ENCODE assay signal across 17 mouse cellular contexts in the genomic region with DNA sequence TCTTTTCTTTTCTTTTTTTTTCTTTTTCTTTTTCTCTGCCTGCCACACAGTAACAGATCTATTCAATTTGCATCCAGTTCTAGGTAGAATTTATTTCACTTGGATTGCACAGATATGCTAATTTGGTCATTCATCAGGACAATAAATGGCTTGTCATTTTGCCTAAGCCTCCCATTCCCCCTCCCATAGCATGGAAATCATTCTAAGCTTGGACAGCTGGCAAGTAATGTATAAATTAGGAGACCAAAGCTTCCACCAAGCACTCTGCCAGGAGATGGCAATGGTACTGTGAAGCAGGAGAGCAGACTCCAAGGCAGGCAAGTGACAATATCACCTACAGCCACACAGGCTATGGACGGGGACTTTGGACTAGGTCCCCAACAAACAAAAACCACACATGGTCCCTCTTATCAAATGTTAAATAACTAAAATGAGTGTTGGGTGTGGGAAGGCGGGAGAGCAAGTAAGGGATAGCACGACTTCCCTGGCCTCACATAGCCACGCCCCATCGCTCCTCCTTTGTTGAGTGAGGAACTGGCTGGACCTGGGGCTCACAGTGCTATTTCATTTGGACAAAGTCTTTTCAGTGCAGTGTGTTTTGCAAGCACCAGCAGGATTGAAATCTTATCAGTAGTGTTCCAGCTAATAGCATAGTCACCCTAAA. TPM values are rescaled to one million over a fixed set of nuclear protein-coding genes. Genes with fewer than 3 reads are reported as not detected.
A peak's percentile ranks its signal among the peaks of the same experiment; 100 is the strongest.
DNase-seq lines count a peak whose midpoint lies in the region; ATAC-seq and TF ChIP-seq lines count a peak whose summit lies in the region.
"Had no signal": no experiment of that assay in that cellular context is flagged by ENCODE, and none has a peak within 500 bp of the region (broad histone marks: within the 10 kb centered on the region; RNA-seq: fewer than 3 reads in every experiment).

No protein-coding gene starts in this region.

- H3K36me3 ChIP-seq in forebrain, embryonic 10.5 days (replicated peaks) = no peaks in the 10 kb centered on the region
- no peaks in the 10 kb centered on the region for H3K36me3 ChIP-seq in hindbrain, embryonic 10.5 days
- H3K36me3 ChIP-seq in neural tube, embryonic 13.5 days = no peaks in the 10 kb centered on the region

- WGBS in forebrain, embryonic 10.5 days = 81% methylated on average over 5 of the region's 5 CpGs
- 75% methylated on average over 5 of the region's 5 CpGs for WGBS in hindbrain, embryonic 10.5 days
- 49% methylated on average over 5 of the region's 5 CpGs for WGBS in neural tube, embryonic 13.5 days

- intact Hi-C loops in gastrocnemius, adult 2 months (cut with DNase I) = no loop called here

- H3K9ac ChIP-seq in neural tube, embryonic 13.5 days = no peak overlapping the region

- ATAC-seq in megakaryocyte progenitor cell, adult 5-6 weeks (replicated peaks; ENCODE audit: poor library complexity) = 0 out of 2 replicates have a peak, but pooled peaks have one; percentile 6
- peak; percentile 60; the same call in 1 of the 2 replicates for ATAC-seq in neural tube, embryonic 13.5 days (ENCODE audit: low read depth)
- ATAC-seq in CD4-positive, CD25-positive, alpha-beta regulatory T cell, adult 4 months = no peak
- ATAC-seq: lung, postnatal 0 days had no signal

- H3K4me2 ChIP-seq in neural tube, embryonic 13.5 days = no peak overlapping the region

- peaks cover 13% of the 10 kb centered on the region for H3K4me1 ChIP-seq in forebrain, embryonic 10.5 days
- peaks cover 9% of the 10 kb centered on the region for H3K4me1 ChIP-seq in hindbrain, embryonic 10.5 days (replicated peaks)
- peaks cover 24% of the 10 kb centered on the region for H3K4me1 ChIP-seq in neural tube, embryonic 13.5 days (replicated peaks)

- H3K9me3 ChIP-seq in forebrain, embryonic 10.5 days = no peaks in the 10 kb centered on the region
- no peaks in the 10 kb centered on the region for H3K9me3 ChIP-seq in hindbrain, embryonic 10.5 days
- H3K9me3 ChIP-seq in neural tube, embryonic 13.5 days = no peaks in the 10 kb centered on the region

- no peaks in the 10 kb centered on the region for H3K27me3 ChIP-seq in forebrain, embryonic 10.5 days (ENCODE audit: poor library complexity, severe bottlenecking)
- no peaks in the 10 kb centered on the region for H3K27me3 ChIP-seq in hindbrain, embryonic 10.5 days (ENCODE audit: insufficient read depth, poor library complexity, severe bottlenecking)
- H3K27me3 ChIP-seq in neural tube, embryonic 13.5 days = no peaks in the 10 kb centered on the region

- no peak overlapping the region for H3K4me3 ChIP-seq in forebrain, embryonic 10.5 days
- H3K4me3 ChIP-seq in hindbrain, embryonic 10.5 days = no peak overlapping the region
- H3K4me3 ChIP-seq in neural tube, embryonic 13.5 days = no peak overlapping the region
- H3K4me3 ChIP-seq in gastrocnemius, adult 2 months = no peak overlapping the region

- H3K27ac ChIP-seq in forebrain, embryonic 10.5 days = peak overlapping the region; percentile 58; the same call in 1 of the 2 replicates
- H3K27ac ChIP-seq in hindbrain, embryonic 10.5 days = 0 out of 2 replicates have a peak overlapping the region, but pooled peaks have one; percentile 8
- H3K27ac ChIP-seq in neural tube, embryonic 13.5 days (replicated peaks) = peak overlapping the region; percentile 57; the same call in 1 of the 2 replicates
- no peak overlapping the region for H3K27ac ChIP-seq in gastrocnemius, adult 2 months
- H3K27ac ChIP-seq: kidney, postnatal 0 days had no signal

- no peak for DNase-seq in forebrain, embryonic 10.5 days (ENCODE audit: extremely low spot score, low spot score)
- DNase-seq in hindbrain, embryonic 10.5 days (ENCODE audit: low spot score) = no peak
- DNase-seq in thymus, postnatal 10 days (ENCODE audit: low spot score in 2 of 2) = no peak
- no peak for DNase-seq in thymus, postnatal 14 days
- DNase-seq in gastrocnemius, adult 2 months = no peak
- DNase-seq: cerebellum, postnatal 25 days; heart, adult 11 months; heart, postnatal 4 days had no signal

- TF ChIP-seq CTCF in gastrocnemius, adult 2 months (IDR thresholded peaks at IDR 0.05) = no peak

RNA-seq across cellular contexts. Expression of gene Cpb2, which starts 22.7 kb away (rescaled TPM):
- polyA plus RNA-seq in forebrain, embryonic 10.5 days (2016; fragmentation: Nextera tagmentation; extraction: Ambion mirVana) = not detected in 2 replicates
- not detected in 2 replicates for polyA plus RNA-seq in hindbrain, embryonic 10.5 days (2016; fragmentation: Nextera tagmentation; extraction: Ambion mirVana)
- total RNA-seq in megakaryocyte progenitor cell, adult 5-6 weeks (2015) = not detected in 2 replicates
- total RNA-seq in megakaryocyte progenitor cell, adult 5-6 weeks (2017) = not detected in 2 replicates
- polyA plus RNA-seq in neural tube, embryonic 13.5 days (2015; fragmentation: Nextera tagmentation; extraction: Ambion mirVana) = not detected in 2 replicates
- polyA plus RNA-seq in CD4-positive, CD25-positive, alpha-beta regulatory T cell, adult 4 months (2017; shearing (Covaris generic)) = not detected
- total RNA-seq in gastrocnemius, adult 2 months (2021) = not detected
- total RNA-seq: heart, postnatal 4 days had no signal
- polyA plus RNA-seq: C2C12; embryonic facial prominence, embryonic 14.5 days; limb, embryonic 14.5 days; lung, postnatal 0 days; testis, adult 2 months had no signal
